Mouse (Mus musculus): ENCODE measurements at regions not wholly inside any gene's neighbourhood (a gene's known extent, or its start where the extent isn't known, plus 50 kb on each side); places are given as distances from the start of the nearest gene placed in this dataset.

DNA sequence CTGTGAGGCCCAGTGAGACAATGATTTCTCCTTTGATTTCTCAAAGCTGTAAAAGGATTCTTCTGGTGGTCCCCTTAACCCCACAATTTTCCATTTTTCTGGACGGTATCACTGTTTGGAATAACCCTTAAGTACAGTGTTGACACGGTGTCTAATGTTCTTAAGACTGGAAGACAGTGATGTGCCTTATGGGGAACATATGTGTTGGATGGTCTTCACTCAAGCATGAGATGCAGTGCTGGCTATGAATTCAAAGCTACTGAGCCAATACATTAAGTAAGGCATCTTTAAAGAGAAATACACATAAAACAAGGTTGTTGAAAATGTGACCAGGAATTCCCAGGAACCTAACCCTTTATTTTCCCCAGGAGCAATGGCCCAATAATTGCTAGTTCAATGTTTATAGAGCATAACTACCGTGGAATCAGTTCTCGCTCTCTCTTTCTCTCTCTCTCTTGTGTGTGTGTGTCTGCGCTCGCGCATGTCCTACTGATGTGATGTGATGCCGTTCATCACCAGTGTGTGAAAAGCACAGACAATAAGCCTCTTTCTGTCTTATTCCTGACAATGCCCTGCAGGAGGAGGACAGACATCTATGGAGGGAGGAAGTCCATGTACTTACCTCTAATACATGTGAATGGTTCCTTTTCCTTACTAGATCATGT is 125.4 kb upstream of the Peli1 start:
- Histone ChIP-seq H3K27me3 (ENCODE audit: insufficient read depth, poor library complexity, severe bottlenecking) (no peaks in the 10 kb centered on the region), H3K27ac (no peak overlapping the region), H3K4me1 (replicated peaks) (peaks cover 26% of the 10 kb centered on the region), H3K4me3 (no peak overlapping the region), H3K9me3 (peaks cover 5% of the 10 kb centered on the region; the same call in 1 of the 2 replicates), H3K36me3 (no peaks in the 10 kb centered on the region)
- 74% methylated on average over 8 of the region's 8 CpGs for WGBS
- DNase-seq (ENCODE audit: low spot score): no peak

DNA sequence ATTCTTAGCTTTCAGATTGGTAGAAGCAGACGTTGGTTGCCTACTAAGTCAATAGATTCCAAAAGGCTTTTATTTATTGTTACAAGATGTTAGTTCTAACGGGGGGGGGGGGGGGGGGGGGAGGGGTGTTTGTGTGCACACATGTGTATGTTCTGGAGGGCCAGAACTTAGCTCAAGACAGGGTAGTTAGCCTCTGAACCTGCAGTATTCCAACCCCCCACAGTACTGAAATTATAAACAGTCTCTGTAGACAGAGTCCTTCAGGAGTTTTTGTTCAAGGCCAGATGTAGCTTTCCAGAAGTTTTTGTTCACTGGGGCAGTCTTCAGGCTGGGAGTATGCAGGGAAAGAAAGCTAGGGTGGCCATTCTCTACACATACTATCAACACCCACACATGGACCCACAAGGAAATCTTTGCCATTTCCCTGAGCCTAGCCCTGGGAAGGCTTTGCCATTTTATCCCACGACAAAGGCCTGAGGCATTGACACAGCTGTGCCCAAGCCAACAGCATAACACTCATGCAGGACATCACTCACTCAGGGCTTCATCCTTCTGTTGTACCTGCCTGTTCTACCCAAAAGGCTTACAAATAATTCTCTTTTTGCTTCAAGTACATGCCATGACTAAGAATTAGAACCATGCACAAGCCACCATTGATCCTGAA is 123.6 kb upstream of the Peli1 start:
- H3K9me3 ChIP-seq: peaks cover 5% of the 10 kb centered on the region; the same call in 1 of the 2 replicates
- H3K4me1 ChIP-seq (replicated peaks): peaks cover 19% of the 10 kb centered on the region
- 39% methylated on average over 3 of the region's 3 CpGs for WGBS
- DNase-seq (ENCODE audit: low spot score): no peak
- H3K27ac ChIP-seq: peak overlapping the region; percentile 69
- H3K4me3 ChIP-seq: no peak overlapping the region
- H3K36me3 ChIP-seq: no peaks in the 10 kb centered on the region
- H3K27me3 ChIP-seq (ENCODE audit: insufficient read depth, poor library complexity, severe bottlenecking): no peaks in the 10 kb centered on the region

DNA sequence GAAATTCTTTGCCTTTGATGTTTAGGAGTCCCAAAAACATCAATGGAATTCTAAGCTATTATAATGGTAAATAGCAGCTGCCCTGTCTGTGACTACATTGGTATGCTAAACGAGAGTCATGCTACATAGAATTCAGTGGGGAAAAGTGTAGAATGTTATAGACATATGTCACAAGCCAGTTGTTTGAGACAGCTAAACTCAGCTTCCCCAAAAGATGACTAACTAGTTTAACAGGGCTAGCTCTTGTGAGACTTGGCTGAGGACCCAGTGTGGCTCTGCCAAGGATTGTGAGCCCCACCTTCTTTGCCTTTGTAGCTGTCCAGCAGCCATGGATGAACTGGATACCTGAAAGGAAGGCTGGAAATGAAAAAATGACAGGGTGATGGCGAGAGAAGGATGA is 122.8 kb upstream of the Peli1 start:
- DNase-seq (ENCODE audit: low spot score): no peak
- no peaks in the 10 kb centered on the region for H3K27me3 ChIP-seq (ENCODE audit: insufficient read depth, poor library complexity, severe bottlenecking)
- no peaks in the 10 kb centered on the region for H3K36me3 ChIP-seq
- H3K9me3 ChIP-seq: peaks cover 5% of the 10 kb centered on the region; the same call in 1 of the 2 replicates
- WGBS: 59% methylated on average over 2 of the region's 2 CpGs
- no peak overlapping the region for H3K4me3 ChIP-seq
- peak overlapping the region; percentile 62; the same call in 1 of the 2 replicates for H3K27ac ChIP-seq
- peaks cover 19% of the 10 kb centered on the region for H3K4me1 ChIP-seq (replicated peaks)

DNA sequence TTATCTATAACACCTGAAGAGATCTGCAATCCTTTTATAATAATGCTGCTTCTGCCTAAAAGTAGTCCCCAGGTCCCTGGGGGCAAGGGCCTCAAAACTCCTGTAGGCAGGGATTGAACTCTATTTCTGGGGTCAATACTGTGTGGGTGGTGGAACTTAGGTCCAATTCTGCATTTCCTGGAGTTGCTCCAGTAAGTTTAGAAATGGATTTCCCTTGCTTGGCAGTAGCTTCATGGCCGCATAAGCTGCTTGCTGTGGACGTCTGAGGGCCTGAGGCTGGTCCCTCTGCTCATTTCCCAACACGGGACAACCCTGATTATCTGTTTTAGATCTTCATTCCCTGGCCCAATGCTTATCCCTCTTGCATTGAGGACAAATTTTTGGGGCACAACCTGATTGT is 118.0 kb upstream of the Peli1 start:
- Histone ChIP-seq H3K4me1 (replicated peaks) (peaks cover 7% of the 10 kb centered on the region), H3K27ac (no peak overlapping the region), H3K4me3 (no peak overlapping the region), H3K27me3 (ENCODE audit: insufficient read depth, poor library complexity, severe bottlenecking) (no peaks in the 10 kb centered on the region), H3K36me3 (no peaks in the 10 kb centered on the region), H3K9me3 (no peaks in the 10 kb centered on the region)
- whole genome bisulfite sequencing: 85% methylated on average over 3 of the region's 3 CpGs
- no peak for DNase-seq (ENCODE audit: low spot score)

DNA sequence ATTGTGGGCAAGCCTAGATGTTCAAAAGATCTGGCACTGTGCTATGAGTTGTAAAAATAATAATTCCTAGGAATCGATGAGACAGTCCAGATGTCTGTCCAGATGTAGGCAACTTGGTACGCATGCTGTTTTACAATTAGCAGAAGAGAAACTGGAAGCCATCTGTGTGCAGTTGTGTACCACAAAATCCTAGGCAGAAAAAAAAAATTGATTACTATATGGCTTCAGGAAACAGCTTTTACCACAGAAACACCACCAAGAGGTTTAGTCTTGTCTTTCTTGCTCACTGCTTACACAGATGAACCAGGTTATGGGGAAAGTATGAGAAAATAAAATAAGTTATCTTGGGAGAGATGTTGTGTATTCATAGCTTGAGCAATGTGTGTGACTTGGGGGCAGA is 109.5 kb upstream of the Peli1 start:
- Histone ChIP-seq H3K9me3 (no peaks in the 10 kb centered on the region), H3K36me3 (no peaks in the 10 kb centered on the region)

DNA sequence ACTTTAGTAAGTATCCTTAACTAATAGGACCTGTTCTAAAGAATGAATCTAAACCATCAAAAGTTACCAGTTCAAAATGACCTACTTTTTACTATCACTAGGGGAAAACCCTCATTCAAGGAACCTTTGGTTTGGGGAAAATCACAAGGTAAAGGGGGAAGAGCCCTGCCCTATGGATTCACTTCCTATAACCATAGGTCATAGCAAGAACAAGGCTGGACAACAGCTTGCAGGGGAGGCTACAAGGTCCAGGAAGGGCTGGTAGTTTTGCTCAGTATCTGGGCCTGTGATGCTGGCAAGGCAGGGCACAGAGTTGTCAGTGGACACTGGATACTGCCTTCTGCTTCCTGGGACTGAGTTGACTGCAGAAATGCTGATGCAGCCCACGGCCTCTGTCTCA is 109.1 kb upstream of the Peli1 start:
- H3K36me3 ChIP-seq: no peaks in the 10 kb centered on the region
- H3K4me1 ChIP-seq (replicated peaks): no peaks in the 10 kb centered on the region; the same call in 1 of the 2 replicates
- 83% methylated on average over 1 of the region's 1 CpGs for WGBS
- no peaks in the 10 kb centered on the region for H3K27me3 ChIP-seq (ENCODE audit: insufficient read depth, poor library complexity, severe bottlenecking)
- DNase-seq (ENCODE audit: low spot score): no peak
- no peak overlapping the region for H3K4me3 ChIP-seq
- no peak overlapping the region for H3K27ac ChIP-seq
- no peaks in the 10 kb centered on the region for H3K9me3 ChIP-seq

More for the DNA sequence above, 109.5 kb upstream of the Peli1 start:
- Histone ChIP-seq H3K4me3 (no peak overlapping the region), H3K27me3 (ENCODE audit: insufficient read depth, poor library complexity, severe bottlenecking) (no peaks in the 10 kb centered on the region), H3K27ac (no peak overlapping the region), H3K4me1 (replicated peaks) (no peaks in the 10 kb centered on the region; the same call in 1 of the 2 replicates)
- 93% methylated on average over 2 of the region's 2 CpGs for WGBS
- DNase-seq (ENCODE audit: low spot score): no peak

DNA sequence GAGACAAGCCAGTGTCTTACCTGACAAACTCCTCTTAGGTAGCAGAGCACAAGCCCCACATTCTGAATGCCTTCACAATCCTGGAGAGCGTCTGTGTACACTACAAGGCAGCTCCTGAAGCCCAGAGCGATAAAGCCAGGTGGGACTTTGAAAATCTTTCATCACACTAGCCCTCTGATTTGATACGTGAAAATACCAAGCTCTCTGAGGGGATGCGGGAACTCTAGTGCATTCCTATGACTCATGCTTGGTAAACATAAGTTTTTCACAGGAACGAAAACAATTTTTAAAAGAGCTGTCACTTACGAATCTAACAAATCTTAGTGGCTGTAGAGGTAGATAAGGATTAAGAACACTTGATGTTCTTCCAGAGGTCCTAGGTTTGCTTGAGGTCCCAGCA is 108.6 kb upstream of the Peli1 start:
- Histone ChIP-seq H3K4me3 (no peak overlapping the region), H3K4me1 (replicated peaks) (no peaks in the 10 kb centered on the region; the same call in 1 of the 2 replicates), H3K36me3 (no peaks in the 10 kb centered on the region), H3K27me3 (ENCODE audit: insufficient read depth, poor library complexity, severe bottlenecking) (no peaks in the 10 kb centered on the region), H3K27ac (no peak overlapping the region), H3K9me3 (no peaks in the 10 kb centered on the region)
- no peak for DNase-seq (ENCODE audit: low spot score)
- 89% methylated on average over 6 of the region's 6 CpGs for WGBS

DNA sequence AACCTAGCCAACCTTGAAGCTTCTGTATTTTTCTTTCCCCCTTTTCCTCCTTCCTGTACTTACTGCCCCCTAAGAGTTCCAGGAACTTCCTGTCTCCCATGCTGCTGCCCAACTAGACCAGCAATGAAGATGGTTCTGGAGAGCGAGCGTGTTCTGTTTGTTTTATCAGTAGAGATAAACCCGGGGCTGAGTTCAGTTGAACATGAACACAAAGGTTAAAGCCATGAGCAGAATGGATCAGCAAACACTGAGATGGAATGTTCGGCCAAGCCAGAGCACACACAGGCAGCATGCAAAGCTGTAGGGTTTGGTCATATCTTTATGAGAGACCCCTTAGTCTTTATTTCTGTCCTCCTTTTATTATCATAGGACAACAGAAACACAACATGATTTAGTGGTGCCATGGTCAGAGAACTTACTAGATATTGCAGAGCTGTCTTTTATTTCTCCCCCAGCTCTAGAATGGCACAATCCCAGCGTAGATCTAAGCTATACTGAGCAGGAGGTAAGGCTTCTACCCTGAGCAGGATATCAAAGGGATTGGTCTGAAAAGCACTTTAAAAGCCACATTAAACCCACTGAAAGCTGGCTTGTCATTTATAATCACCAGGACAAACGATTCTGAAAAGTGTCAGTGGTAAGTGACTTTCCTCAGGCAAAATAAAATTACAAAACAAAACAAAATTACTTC is 105.9 kb upstream of the Peli1 start:
- Histone ChIP-seq H3K4me3 (no peak overlapping the region), H3K36me3 (no peaks in the 10 kb centered on the region), H3K4me1 (replicated peaks) (no peaks in the 10 kb centered on the region; the same call in 1 of the 2 replicates), H3K27ac (no peak overlapping the region), H3K27me3 (ENCODE audit: insufficient read depth, poor library complexity, severe bottlenecking) (no peaks in the 10 kb centered on the region), H3K9me3 (no peaks in the 10 kb centered on the region)
- no peak for DNase-seq (ENCODE audit: low spot score)
- 74% methylated on average over 6 of the region's 6 CpGs for WGBS

DNA sequence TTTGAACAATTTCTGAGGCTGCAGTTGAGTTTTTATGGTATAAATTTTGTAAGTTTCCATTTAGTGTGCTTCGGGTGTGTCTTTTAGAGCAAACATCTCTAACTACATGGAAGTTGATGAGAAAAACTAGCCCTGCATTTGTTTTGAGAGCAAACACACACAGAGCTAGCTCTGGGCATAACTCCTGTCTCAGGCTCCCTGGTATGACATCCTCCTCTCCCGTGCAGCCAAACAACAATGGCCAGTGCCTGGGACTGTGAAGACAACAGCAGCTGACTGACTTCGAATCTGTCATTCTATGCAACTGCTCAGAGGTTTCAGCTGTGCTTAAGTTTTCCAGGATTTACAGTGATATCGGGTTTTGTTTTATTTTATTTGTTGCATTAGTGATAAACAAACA is 105.3 kb upstream of the Peli1 start:
- Histone ChIP-seq H3K36me3 (no peaks in the 10 kb centered on the region), H3K27me3 (ENCODE audit: insufficient read depth, poor library complexity, severe bottlenecking) (no peaks in the 10 kb centered on the region), H3K4me3 (no peak overlapping the region), H3K9me3 (no peaks in the 10 kb centered on the region), H3K4me1 (replicated peaks) (peaks cover 5% of the 10 kb centered on the region), H3K27ac (no peak overlapping the region)
- 47% methylated on average over 4 of the region's 4 CpGs for WGBS
- DNase-seq (ENCODE audit: low spot score): no peak

DNA sequence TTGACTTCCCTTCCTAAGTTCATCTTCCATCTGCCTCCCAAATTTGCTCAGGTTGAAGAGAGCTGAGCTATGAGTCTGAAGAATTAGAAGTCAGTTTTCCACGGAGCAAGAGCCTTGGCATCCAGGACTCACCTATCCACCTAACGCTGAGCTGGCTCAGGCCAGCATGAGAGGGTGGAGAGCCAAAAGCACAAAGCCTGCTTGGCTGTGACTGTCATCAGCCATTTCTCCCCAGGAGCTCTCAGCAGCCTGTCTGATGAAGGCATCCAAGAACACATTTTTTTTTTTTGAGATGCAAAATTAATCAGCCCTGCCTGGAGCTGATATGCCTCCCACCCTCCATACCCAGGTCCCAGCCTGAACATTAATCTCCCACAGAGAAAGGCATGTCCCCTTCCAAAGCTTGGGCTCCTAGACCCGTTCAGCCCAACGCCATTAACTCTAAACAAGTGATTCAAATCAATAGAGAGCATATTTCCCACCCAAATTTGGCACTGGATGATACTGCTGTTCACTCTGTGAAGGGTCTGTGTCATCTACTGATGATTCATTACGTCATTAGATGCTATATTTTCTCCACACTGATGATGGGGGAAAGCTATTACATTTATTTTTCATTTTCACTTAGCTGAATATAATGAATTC is 103.8 kb upstream of the Peli1 start:
- Histone ChIP-seq H3K4me1 (replicated peaks) (peaks cover 6% of the 10 kb centered on the region), H3K27me3 (ENCODE audit: insufficient read depth, poor library complexity, severe bottlenecking) (no peaks in the 10 kb centered on the region), H3K4me3 (no peak overlapping the region), H3K9me3 (no peaks in the 10 kb centered on the region), H3K27ac (no peak overlapping the region), H3K36me3 (no peaks in the 10 kb centered on the region)
- no peak for DNase-seq (ENCODE audit: low spot score)
- WGBS: 70% methylated on average over 5 of the region's 5 CpGs

DNA sequence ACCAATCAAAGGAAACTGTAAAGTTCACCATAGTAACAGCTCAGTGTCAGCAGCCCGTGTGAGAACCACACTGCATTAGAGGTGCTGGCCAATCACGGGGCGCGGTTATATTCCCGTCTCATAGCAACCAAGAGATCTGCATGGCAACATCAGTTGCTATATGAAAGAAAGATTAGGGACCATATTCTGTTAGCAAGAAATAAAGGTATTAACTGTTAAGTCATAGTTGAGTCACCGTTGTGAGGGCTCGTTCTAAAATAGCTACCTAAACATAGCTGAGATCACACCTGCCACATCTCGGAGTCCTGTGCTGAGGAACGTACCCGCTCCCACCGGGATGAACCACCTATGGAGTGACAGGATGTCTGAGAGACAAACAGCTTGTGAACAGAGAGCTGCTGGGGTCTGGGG is 103.2 kb upstream of the Peli1 start:
- Histone ChIP-seq H3K9me3 (no peaks in the 10 kb centered on the region), H3K27me3 (ENCODE audit: insufficient read depth, poor library complexity, severe bottlenecking) (no peaks in the 10 kb centered on the region), H3K27ac (no peak overlapping the region), H3K4me3 (no peak overlapping the region), H3K36me3 (no peaks in the 10 kb centered on the region), H3K4me1 (replicated peaks) (peaks cover 6% of the 10 kb centered on the region)
- 88% methylated on average over 11 of the region's 11 CpGs for WGBS
- DNase-seq (ENCODE audit: low spot score): no peak

DNA sequence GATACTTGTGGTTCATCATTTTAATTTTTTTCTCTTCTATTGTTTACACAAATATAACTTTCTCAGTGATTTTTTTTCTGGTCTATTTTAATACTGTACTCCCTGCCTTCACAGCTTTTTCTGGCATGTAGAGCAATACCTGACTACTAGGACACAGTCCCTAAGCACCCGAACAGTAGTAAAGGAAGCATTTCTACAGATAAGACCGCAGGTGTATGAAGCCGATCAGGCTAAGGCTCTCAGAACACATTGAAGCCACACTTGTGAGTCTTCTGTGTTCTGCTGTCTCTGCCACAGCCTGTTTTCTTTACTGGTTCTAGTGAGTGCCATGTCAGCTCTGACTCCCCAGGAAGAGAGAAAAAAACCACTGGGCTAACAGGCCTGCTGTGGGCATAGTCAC is 102.2 kb upstream of the Peli1 start:
- H3K9me3 ChIP-seq: no peaks in the 10 kb centered on the region
- no peaks in the 10 kb centered on the region for H3K36me3 ChIP-seq
- DNase-seq (ENCODE audit: low spot score): no peak
- 91% methylated on average over 3 of the region's 3 CpGs for WGBS
- no peak overlapping the region for H3K4me3 ChIP-seq
- peaks cover 6% of the 10 kb centered on the region for H3K4me1 ChIP-seq (replicated peaks)
- no peak overlapping the region for H3K27ac ChIP-seq
- no peaks in the 10 kb centered on the region for H3K27me3 ChIP-seq (ENCODE audit: insufficient read depth, poor library complexity, severe bottlenecking)

DNA sequence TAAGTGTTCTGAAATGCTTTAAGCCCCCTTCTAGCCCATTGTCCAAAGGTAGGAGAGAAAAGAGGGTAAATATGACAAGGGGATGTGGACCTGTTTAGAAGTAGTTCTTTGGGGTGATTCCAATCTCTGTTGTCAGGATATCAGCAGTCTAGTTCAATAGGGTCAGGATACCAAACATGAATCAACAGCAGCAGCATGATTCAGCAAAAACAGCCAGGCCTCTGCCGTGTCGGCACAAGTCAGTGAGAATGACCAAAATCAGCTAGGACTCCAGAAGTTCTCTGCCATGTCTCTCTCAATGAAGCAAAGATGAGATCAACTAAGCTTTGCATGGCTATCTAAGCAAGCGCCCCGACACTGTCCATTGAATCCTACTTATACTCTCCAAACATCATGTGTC is 97.5 kb upstream of the Peli1 start:
- H3K27me3 ChIP-seq (ENCODE audit: insufficient read depth, poor library complexity, severe bottlenecking): no peaks in the 10 kb centered on the region
- H3K9me3 ChIP-seq: no peaks in the 10 kb centered on the region
- no peaks in the 10 kb centered on the region for H3K36me3 ChIP-seq
- H3K4me3 ChIP-seq: no peak overlapping the region
- peaks cover 6% of the 10 kb centered on the region; the same call in 1 of the 2 replicates for H3K4me1 ChIP-seq (replicated peaks)
- DNase-seq (ENCODE audit: low spot score): no peak
- WGBS: 92% methylated on average over 4 of the region's 4 CpGs
- H3K27ac ChIP-seq: no peak overlapping the region
